Mouse (Mus musculus): ENCODE results near the gene Pmfbp1. TPM values are rescaled to one million over a fixed set of nuclear protein-coding genes. Genes with fewer than 3 reads are reported as not detected.
A peak's percentile ranks its signal among the peaks of the same experiment; 100 is the strongest.

The Pmfbp1 gene
- total and polyA plus RNA-seq, 2 experiments = not detected

DNA sequence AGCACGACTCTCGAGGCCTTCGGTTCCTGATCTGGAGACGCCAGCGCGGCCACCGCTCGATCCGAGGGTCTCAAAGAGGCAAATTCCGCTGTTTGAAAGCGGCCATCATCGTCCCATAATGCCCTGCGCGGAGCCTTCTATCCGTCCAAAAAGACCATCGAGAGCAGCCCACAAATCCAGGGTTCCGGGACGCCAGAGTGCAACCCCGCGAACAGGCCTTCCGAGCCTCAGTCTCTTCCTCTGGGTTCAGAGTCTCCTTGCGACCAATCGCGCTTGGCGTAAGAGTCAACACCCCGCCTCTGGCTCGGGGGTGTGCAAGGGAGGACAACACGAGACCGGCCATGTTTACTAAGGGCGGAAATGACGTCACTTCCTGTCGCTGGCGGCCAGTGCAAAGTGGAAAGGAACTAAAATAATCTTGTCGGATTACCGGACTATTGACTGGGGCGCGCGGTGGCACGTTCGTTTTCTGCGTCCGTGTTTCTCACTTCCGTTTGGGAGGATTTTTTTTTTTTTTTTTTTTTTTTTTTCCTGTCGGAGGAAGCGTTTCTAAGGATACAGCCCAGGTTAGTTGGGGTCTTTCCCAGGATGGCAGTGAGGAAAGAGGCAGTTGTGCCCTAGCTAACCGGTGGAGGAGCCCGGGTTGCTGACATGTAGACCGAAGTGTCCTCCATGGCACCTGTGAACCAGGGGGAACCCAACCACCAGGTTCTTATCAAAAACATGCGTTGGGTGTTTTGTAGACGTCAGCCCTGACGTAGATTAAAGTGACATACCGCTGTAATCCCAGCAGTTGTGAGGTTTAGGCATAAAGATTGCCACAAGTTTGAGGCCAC lies 71.9 kb downstream of the Pmfbp1 start, which contains the start of the genes Dhx38 and Txnl4b:
Gene Dhx38 (minus strand): TSS at position 364 of the 836 bp plus-strand sequence.
Gene Txnl4b (plus strand): TSS at position 395 of the 836 bp plus-strand sequence.
- TF ChIP-seq CTCF (IDR thresholded peaks at IDR 0.05; ENCODE audit: low read depth, low read length) = no peak
- TF ChIP-seq POLR2A (IDR thresholded peaks at IDR 0.05; ENCODE audit: extremely low read depth, insufficient read depth, low read length) = 0 out of 2 replicates have a peak, but pooled peaks have one; percentile 34
- H3K36me3 ChIP-seq (ENCODE audit: control insufficient read depth, insufficient read depth, low read length) = peaks cover 11% of the 10 kb centered on the region
- WGBS = under 1% methylated on average over 52 of the region's 52 CpGs
- H3K27me3 ChIP-seq (ENCODE audit: control insufficient read depth, insufficient read depth, low read length) = no peaks in the 10 kb centered on the region
- peaks cover 4% of the 10 kb centered on the region for H3K79me2 ChIP-seq (ENCODE audit: control insufficient read depth, insufficient read depth, low read length)
- peak within 1 kb of the TSS; percentile 90 for H3K4me3 ChIP-seq (ENCODE audit: insufficient read depth, low read depth, low read length)
- peaks cover 9% of the 10 kb centered on the region; the same call in 1 of the 2 replicates for H3K4me1 ChIP-seq (ENCODE audit: control insufficient read depth, insufficient read depth, low read length)
- H3K9ac ChIP-seq (ENCODE audit: low read depth, low read length) = peak within 1 kb of the TSS; percentile 88
- peak; percentile 99 for DNase-seq (ENCODE audit: extremely low read depth, low read depth, low spot score)
- H3K27ac ChIP-seq (replicated peaks; ENCODE audit: insufficient read depth, low read depth, low read length) = peak within 1 kb of the TSS; percentile 84

- Histone ChIP-seq H3K9ac (ENCODE audit: low read depth, low read length) (no peak overlapping the region), H3K4me1 (ENCODE audit: control insufficient read depth, insufficient read depth, low read length) (peaks cover 13% of the 10 kb centered on the region), H3K27me3 (ENCODE audit: control insufficient read depth, insufficient read depth, low read length) (no peaks in the 10 kb centered on the region), H3K79me2 (ENCODE audit: control insufficient read depth, insufficient read depth, low read length) (peaks cover 4% of the 10 kb centered on the region), H3K27ac (replicated peaks; ENCODE audit: insufficient read depth, low read depth, low read length) (peak overlapping the region; percentile 34; the same call in 1 of the 2 replicates), H3K4me3 (ENCODE audit: insufficient read depth, low read depth, low read length) (no peak overlapping the region), H3K36me3 (ENCODE audit: control insufficient read depth, insufficient read depth, low read length) (peaks cover 14% of the 10 kb centered on the region; the same call in 1 of the 2 replicates)
- no peak for DNase-seq (ENCODE audit: extremely low read depth, low read depth, low spot score)
- 70% methylated on average over 12 of the region's 12 CpGs for WGBS
- no peak for TF ChIP-seq POLR2A (IDR thresholded peaks at IDR 0.05; ENCODE audit: extremely low read depth, insufficient read depth, low read length)
- no peak for TF ChIP-seq CTCF (IDR thresholded peaks at IDR 0.05; ENCODE audit: low read depth, low read length)
Observed at GRCm38 (mm10) chr8:109571139-109571538, 77.3 kb downstream of the Pmfbp1 start.

DNA sequence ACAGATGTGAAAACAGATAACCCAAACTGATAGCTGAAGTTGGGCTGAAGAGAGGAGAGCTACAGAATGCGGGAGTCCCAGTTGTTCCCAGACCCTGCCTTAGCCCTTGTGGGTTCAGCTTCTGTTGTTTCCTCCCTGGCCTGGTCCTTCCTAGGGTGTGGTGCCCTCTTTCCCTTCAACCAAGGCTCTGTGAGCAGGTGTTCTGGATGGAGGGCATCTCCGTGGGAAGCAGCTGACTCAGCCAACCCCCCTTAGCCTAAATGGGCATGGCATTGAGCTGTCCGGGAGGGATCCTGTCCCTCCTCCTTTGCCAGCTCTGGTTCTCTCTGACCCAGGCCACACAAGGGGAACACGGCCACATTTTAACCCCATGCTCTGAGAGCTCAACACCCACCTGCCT lies 82.5 kb downstream of the Pmfbp1 start:
- Histone ChIP-seq H3K79me2 (ENCODE audit: control insufficient read depth, insufficient read depth, low read length) (peaks cover 9% of the 10 kb centered on the region; the same call in 1 of the 2 replicates), H3K27me3 (ENCODE audit: control insufficient read depth, insufficient read depth, low read length) (no peaks in the 10 kb centered on the region), H3K36me3 (ENCODE audit: control insufficient read depth, insufficient read depth, low read length) (peaks cover 24% of the 10 kb centered on the region; the same call in 1 of the 2 replicates), H3K9ac (ENCODE audit: low read depth, low read length) (peak overlapping the region; percentile 92), H3K27ac (replicated peaks; ENCODE audit: insufficient read depth, low read depth, low read length) (peak overlapping the region; percentile 79), H3K4me1 (ENCODE audit: control insufficient read depth, insufficient read depth, low read length) (peaks cover 13% of the 10 kb centered on the region), H3K4me3 (ENCODE audit: insufficient read depth, low read depth, low read length) (peak overlapping the region; percentile 87)
- WGBS = 25% methylated on average over 4 of the region's 4 CpGs
- TF ChIP-seq POLR2A (IDR thresholded peaks at IDR 0.05; ENCODE audit: extremely low read depth, insufficient read depth, low read length) (no peak), CTCF (IDR thresholded peaks at IDR 0.05; ENCODE audit: low read depth, low read length) (no peak)
- DNase-seq (ENCODE audit: extremely low read depth, low read depth, low spot score) = peak; percentile 33

- 10% methylated on average over 8 of the region's 8 CpGs for WGBS
- Histone ChIP-seq H3K27ac (replicated peaks; ENCODE audit: insufficient read depth, low read depth, low read length) (peak within 1 kb of the TSS; percentile 86), H3K36me3 (ENCODE audit: control insufficient read depth, insufficient read depth, low read length) (peaks cover 24% of the 10 kb centered on the region; the same call in 1 of the 2 replicates), H3K27me3 (ENCODE audit: control insufficient read depth, insufficient read depth, low read length) (no peaks in the 10 kb centered on the region), H3K4me1 (ENCODE audit: control insufficient read depth, insufficient read depth, low read length) (peaks cover 17% of the 10 kb centered on the region), H3K4me3 (ENCODE audit: insufficient read depth, low read depth, low read length) (peak within 1 kb of the TSS; percentile 87), H3K79me2 (ENCODE audit: control insufficient read depth, insufficient read depth, low read length) (peaks cover 9% of the 10 kb centered on the region; the same call in 1 of the 2 replicates), H3K9ac (ENCODE audit: low read depth, low read length) (peak within 1 kb of the TSS; percentile 78)
- peak; percentile 96 for DNase-seq (ENCODE audit: extremely low read depth, low read depth, low spot score)
- peak; percentile 92 for TF ChIP-seq POLR2A (IDR thresholded peaks at IDR 0.05; ENCODE audit: extremely low read depth, insufficient read depth, low read length)
- TF ChIP-seq CTCF (IDR thresholded peaks at IDR 0.05; ENCODE audit: low read depth, low read length) = no peak
Observed at GRCm38 (mm10) chr8:109578900-109579301, 85.1 kb downstream of the Pmfbp1 start, which contains the start of gene Hp. Gene Hp, minus strand, starts transcription at chr8:109579172.

GRCm38 (mm10) chr8:109584293-109584692 lies 90.5 kb downstream of the Pmfbp1 start:
- no peaks in the 10 kb centered on the region for H3K79me2 ChIP-seq (ENCODE audit: control insufficient read depth, insufficient read depth, low read length)

More at GRCm38 (mm10) chr8:109584293-109584692, 90.5 kb downstream of the Pmfbp1 start:
- Histone ChIP-seq H3K4me3 (ENCODE audit: insufficient read depth, low read depth, low read length) (peak overlapping the region; percentile 34), H3K27me3 (ENCODE audit: control insufficient read depth, insufficient read depth, low read length) (no peaks in the 10 kb centered on the region), H3K27ac (replicated peaks; ENCODE audit: insufficient read depth, low read depth, low read length) (peak overlapping the region; percentile 95), H3K36me3 (ENCODE audit: control insufficient read depth, insufficient read depth, low read length) (no peaks in the 10 kb centered on the region), H3K4me1 (ENCODE audit: control insufficient read depth, insufficient read depth, low read length) (peaks cover 29% of the 10 kb centered on the region), H3K9ac (ENCODE audit: low read depth, low read length) (peak overlapping the region; percentile 64)
- peak; percentile 98 for DNase-seq (ENCODE audit: extremely low read depth, low read depth, low spot score)
- TF ChIP-seq POLR2A (IDR thresholded peaks at IDR 0.05; ENCODE audit: extremely low read depth, insufficient read depth, low read length) = no peak
- no peak for TF ChIP-seq CTCF (IDR thresholded peaks at IDR 0.05; ENCODE audit: low read depth, low read length)
- WGBS = 24% methylated on average over 4 of the region's 4 CpGs

Data from liver, adult 2 months (tissue).